Mouse (Mus musculus): Measurements from ENCODE around the gene Faim2.

DNA sequence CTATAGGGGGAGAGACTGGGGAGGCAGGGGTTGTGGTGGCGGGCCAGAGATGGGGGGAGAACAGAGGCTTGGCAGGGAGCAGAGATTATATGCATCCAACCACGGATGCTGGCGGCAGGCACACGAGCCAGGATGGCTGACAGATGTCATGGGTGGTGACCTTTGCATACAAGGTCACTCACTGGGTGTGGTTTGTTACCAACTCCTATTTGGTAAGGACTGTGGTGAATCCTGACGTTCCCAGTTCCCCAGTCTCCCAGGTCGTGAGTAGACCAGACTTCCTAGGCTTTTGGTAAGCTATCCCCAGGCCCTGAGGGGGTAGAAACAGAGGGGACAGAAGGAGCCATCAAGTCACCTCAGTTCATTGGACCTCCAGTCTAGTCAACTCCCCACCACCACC is 40.7 kb upstream of the Faim2 start:
- TF ChIP-seq CTCF (IDR thresholded peaks at IDR 0.05; ENCODE audit: extremely low read depth, insufficient read depth, low read length) = no peak
- TF ChIP-seq POLR2A (IDR thresholded peaks at IDR 0.05; ENCODE audit: extremely low read depth, insufficient read depth, low read length) = no peak
